Mouse (Mus musculus): Measurements from ENCODE around the gene Rtn4r.

GRCm38 (mm10) chr16:18182766-18183165 lies 55.3 kb downstream of the Rtn4r start:
- TF ChIP-seq CTCF (IDR thresholded peaks at IDR 0.05; ENCODE audit: insufficient read depth, low read depth, low read length) (no peak), POLR2A (IDR thresholded peaks at IDR 0.05; ENCODE audit: insufficient read depth, low read depth, low read length) (no peak)
